Mouse (Mus musculus): Measurements from ENCODE around the gene Tpi1.

Tpi1 gene

GRCm38 (mm10) chr6:124779222-124779983 is 34.7 kb downstream of the Tpi1 start, which contains the start of gene Lrrc23:
Gene Lrrc23 (minus strand): TSS chr6:124779727.
- DNase-seq (ENCODE audit: low spot score): no peak

- no peak for DNase-seq (ENCODE audit: low spot score)
These were observed 43.6 kb downstream of the Tpi1 start for GRCm38 (mm10) chr6:124770511-124770910.

GRCm38 (mm10) chr6:124770013-124770412 is 44.1 kb downstream of the Tpi1 start:
- DNase-seq (ENCODE audit: low spot score): no peak

- peak; percentile 58 for DNase-seq (ENCODE audit: low spot score)
These were observed 44.9 kb downstream of the Tpi1 start, which contains the start of gene Eno2 for GRCm38 (mm10) chr6:124769101-124769765. Gene Eno2 (minus strand): TSS chr6:124769673.

GRCm38 (mm10) chr6:124768704-124769044 is 45.4 kb downstream of the Tpi1 start:
- no peak for DNase-seq (ENCODE audit: low spot score)

GRCm38 (mm10) chr6:124767920-124768703 is 46.0 kb downstream of the Tpi1 start:
- DNase-seq (ENCODE audit: low spot score): no peak

GRCm38 (mm10) chr6:124767536-124767919 is 46.6 kb downstream of the Tpi1 start:
- DNase-seq (ENCODE audit: low spot score): no peak

- no peak for DNase-seq (ENCODE audit: low spot score)
These were observed 48.1 kb downstream of the Tpi1 start for GRCm38 (mm10) chr6:124765951-124766350.
